Mouse (Mus musculus): ENCODE results near the gene Gm45208. TPM values are rescaled to one million over a fixed set of nuclear protein-coding genes. Genes with fewer than 3 reads are reported as not detected.

The Gm45208 gene
- polyA plus RNA-seq, 1 experiment from 2014 or later: not detected

DNA sequence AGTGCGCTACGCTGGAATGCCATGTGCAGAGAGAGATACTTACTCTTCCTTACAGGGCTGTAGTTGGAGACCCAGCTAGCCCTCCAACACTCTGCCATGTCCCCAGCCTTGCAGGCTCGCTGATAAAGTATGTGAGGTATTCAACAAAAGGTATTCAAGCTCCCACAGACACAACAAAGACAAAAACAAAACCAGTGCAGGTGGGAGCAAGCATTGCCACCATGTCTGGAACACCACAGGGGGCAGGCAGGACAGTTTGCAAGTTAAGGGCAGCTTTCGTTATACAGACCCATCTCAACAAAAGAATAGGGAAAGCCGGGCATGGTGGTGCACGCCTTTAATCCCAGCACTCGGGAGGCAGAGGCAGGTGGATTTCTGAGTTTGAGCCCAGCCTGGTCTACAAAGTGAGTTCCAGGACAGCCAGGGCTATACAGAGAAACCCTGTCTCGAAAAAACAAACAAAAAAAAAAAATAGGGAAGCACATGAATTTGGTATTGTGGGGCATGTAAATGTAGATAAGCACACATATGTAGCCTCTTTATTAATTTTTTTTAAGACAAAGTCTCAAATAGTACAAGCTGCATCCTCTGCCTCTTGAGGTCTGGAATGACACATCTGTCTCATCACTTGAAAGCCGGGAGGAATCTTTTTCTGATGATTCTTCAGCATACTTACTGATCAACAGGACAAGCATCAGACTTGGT is 53.6 kb downstream of the Gm45208 start:
- Histone ChIP-seq H3K4me3 (replicated peaks) (no peak overlapping the region), H3K27ac (no peak overlapping the region), H3K9ac (replicated peaks) (no peak overlapping the region), H3K9me3 (no peaks in the 10 kb centered on the region), H3K4me2 (no peak overlapping the region), H3K4me1 (replicated peaks) (no peaks in the 10 kb centered on the region), H3K27me3 (no peaks in the 10 kb centered on the region), H3K36me3 (peaks cover 30% of the 10 kb centered on the region)
- ATAC-seq (ENCODE audit: insufficient number of reproducible peaks, insufficient read depth, low FRiP score, low TSS enrichment, low read depth): no peak
- 80% methylated on average over 9 of the region's 9 CpGs for WGBS

DNA sequence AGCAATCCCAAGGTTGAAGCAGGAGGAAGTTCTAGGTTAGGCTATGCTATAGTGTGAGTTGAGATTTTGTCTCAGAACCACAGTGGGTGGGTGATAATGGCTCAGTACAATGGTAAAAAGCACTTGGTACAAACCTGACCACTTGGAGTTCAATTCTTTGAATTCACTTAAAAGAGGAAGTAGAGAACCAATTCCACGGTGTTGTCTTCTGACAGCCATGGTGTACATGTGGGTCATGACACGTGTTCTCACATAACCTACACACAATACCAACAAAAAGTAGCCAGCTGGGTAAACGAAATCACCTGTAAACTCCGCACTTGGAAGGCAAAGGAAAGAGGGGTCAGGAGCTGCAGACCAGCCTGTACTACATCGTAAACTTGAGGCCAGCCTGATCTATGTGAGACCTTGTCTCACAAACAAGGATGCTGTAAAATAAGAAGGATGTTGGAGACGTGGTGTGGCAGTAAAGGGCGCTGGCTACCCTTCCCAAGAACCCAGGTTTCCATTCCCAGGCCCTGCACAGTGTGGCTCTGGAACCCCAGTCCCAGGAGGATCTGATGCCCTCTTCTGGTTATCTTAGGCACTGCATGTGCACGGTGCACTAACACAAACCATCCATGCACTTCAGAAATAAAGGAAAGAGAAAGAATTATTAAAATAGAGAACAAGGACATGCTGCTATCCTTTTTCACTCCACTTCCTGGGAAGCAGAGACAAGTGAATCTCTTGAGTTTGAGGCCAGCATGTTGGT is 54.5 kb downstream of the Gm45208 start:
- peaks cover 22% of the 10 kb centered on the region for H3K36me3 ChIP-seq
- H3K27me3 ChIP-seq: no peaks in the 10 kb centered on the region
- H3K4me1 ChIP-seq (replicated peaks): no peaks in the 10 kb centered on the region
- no peak overlapping the region for H3K27ac ChIP-seq
- H3K4me3 ChIP-seq (replicated peaks): no peak overlapping the region
- H3K9me3 ChIP-seq: no peaks in the 10 kb centered on the region
- no peak overlapping the region for H3K9ac ChIP-seq (replicated peaks)
- WGBS: 47% methylated on average over 8 of the region's 8 CpGs
- H3K4me2 ChIP-seq: no peak overlapping the region
- ATAC-seq (ENCODE audit: insufficient number of reproducible peaks, insufficient read depth, low FRiP score, low TSS enrichment, low read depth): no peak

DNA sequence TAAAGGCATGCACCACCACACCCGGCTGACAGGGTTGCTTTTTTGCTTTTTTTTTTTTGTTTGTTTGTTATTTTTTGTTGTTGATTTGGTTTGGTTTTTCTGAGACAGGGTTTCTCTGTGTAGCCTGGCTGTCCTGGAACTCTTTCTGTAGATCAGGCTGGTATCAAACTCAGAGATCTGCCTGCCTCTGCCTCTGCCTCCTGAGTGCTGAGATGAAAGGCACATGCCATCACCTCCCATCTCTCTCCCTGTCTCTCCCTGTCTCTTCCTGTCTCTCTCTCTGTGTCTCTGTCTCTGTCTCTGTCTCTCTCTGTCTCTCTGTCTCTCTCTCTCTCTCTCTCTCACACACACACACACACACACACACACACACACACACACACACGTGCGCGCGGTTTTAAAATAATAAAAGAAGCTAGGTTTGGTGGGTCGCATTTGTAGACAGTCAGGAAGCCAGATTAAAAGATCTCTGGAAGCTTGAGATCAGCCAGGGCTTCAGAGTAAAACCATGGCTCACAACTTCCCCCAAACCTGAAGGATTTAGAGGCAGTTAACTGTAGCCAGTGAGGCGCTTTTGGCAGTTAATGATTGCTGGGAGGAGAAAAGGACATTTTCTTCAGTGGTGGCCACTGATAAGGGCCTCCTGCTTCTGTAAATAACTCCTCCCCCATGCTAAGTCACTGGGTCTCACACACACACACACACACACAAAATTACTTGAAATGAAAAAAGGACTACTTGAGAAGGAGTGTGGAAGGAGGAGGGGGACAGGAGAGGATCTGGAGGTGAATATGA is 56.6 kb downstream of the Gm45208 start:
- Histone ChIP-seq H3K9ac (replicated peaks) (no peak overlapping the region), H3K27me3 (no peaks in the 10 kb centered on the region), H3K9me3 (no peaks in the 10 kb centered on the region), H3K4me3 (replicated peaks) (no peak overlapping the region), H3K36me3 (peaks cover 7% of the 10 kb centered on the region), H3K4me2 (no peak overlapping the region), H3K4me1 (replicated peaks) (no peaks in the 10 kb centered on the region), H3K27ac (no peak overlapping the region)
- 68% methylated on average over 7 of the region's 7 CpGs for WGBS
- no peak for ATAC-seq (ENCODE audit: insufficient number of reproducible peaks, insufficient read depth, low FRiP score, low TSS enrichment, low read depth)

DNA sequence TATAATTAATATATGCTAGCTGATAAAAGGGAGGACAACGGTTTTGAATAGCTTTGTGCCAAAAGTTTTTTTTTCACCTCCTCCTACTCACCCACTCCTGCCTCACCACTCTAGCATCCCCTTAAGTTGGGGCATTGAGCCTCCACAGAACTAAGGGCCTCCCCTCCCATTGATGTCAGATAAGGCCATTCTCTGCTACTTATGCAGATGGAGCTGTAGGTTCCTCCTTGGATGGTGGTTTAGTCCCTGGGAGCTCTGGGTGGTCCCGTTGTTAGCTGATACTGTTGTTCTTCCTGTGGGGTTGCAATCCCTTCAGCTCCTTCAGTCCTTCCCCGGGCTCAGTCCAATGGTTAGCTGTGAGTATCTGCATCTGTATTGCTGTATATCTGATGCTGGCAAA is 57.2 kb downstream of the Gm45208 start:
- Histone ChIP-seq H3K27ac (no peak overlapping the region), H3K4me2 (no peak overlapping the region), H3K36me3 (peaks cover under 1% of the 10 kb centered on the region; the same call in 1 of the 2 replicates), H3K4me3 (replicated peaks) (no peak overlapping the region), H3K27me3 (no peaks in the 10 kb centered on the region), H3K4me1 (replicated peaks) (no peaks in the 10 kb centered on the region), H3K9me3 (no peaks in the 10 kb centered on the region), H3K9ac (replicated peaks) (no peak overlapping the region)
- 15% methylated on average over 3 of the region's 3 CpGs for WGBS
- no peak for ATAC-seq (ENCODE audit: insufficient number of reproducible peaks, insufficient read depth, low FRiP score, low TSS enrichment, low read depth)

Other genes with a start within 250 kb of the Gm45208 start
- gene Foxp3, start 148.6 kb upstream of the Gm45208 start, polyA plus RNA-seq (2016; fragmentation: Nextera tagmentation; extraction: Ambion mirVana): 0.06 TPM in 1 of 2 replicates, not detected in the other
- 1.9 and 2.4 TPM in 2 replicates for gene Ppp1r3f, start 148.0 kb upstream of the Gm45208 start, polyA plus RNA-seq (2016; fragmentation: Nextera tagmentation; extraction: Ambion mirVana)
- gene Ccdc22, start 116.7 kb upstream of the Gm45208 start, polyA plus RNA-seq (2016; fragmentation: Nextera tagmentation; extraction: Ambion mirVana): 31.2 and 32.8 TPM in 2 replicates
- gene Cacna1f, start 115.2 kb upstream of the Gm45208 start, polyA plus RNA-seq (2016; fragmentation: Nextera tagmentation; extraction: Ambion mirVana): not detected in 2 replicates
- 0.83 and 1.1 TPM in 2 replicates for gene Syp, start 83.8 kb upstream of the Gm45208 start, polyA plus RNA-seq (2016; fragmentation: Nextera tagmentation; extraction: Ambion mirVana)
- gene Prickle3, start 65.0 kb upstream of the Gm45208 start, polyA plus RNA-seq (2016; fragmentation: Nextera tagmentation; extraction: Ambion mirVana): 7.2 and 7.4 TPM in 2 replicates
- 68.9 and 76.6 TPM in 2 replicates for gene Plp2, start 50.9 kb upstream of the Gm45208 start, polyA plus RNA-seq (2016; fragmentation: Nextera tagmentation; extraction: Ambion mirVana)
- 0.31 TPM in 1 of 2 replicates, not detected in the other for gene Magix, start 41.0 kb upstream of the Gm45208 start, polyA plus RNA-seq (2016; fragmentation: Nextera tagmentation; extraction: Ambion mirVana)
- gene Gpkow, start 25.1 kb upstream of the Gm45208 start, polyA plus RNA-seq (2016; fragmentation: Nextera tagmentation; extraction: Ambion mirVana): 42.9 and 43.2 TPM in 2 replicates
- gene Wdr45, start 7.9 kb upstream of the Gm45208 start, polyA plus RNA-seq (2016; fragmentation: Nextera tagmentation; extraction: Ambion mirVana): 27.5 and 29.1 TPM in 2 replicates
- gene Praf2, start 6.2 kb downstream of the Gm45208 start, polyA plus RNA-seq (2016; fragmentation: Nextera tagmentation; extraction: Ambion mirVana): 66.5 and 70.9 TPM in 2 replicates
- 22.5 and 24.8 TPM in 2 replicates for gene Ccdc120, start 28.7 kb downstream of the Gm45208 start, polyA plus RNA-seq (2016; fragmentation: Nextera tagmentation; extraction: Ambion mirVana)
- gene Tfe3, start 40.3 kb downstream of the Gm45208 start, polyA plus RNA-seq (2016; fragmentation: Nextera tagmentation; extraction: Ambion mirVana): 27.7 and 30.4 TPM in 2 replicates
- 43.5 and 44.7 TPM in 2 replicates for gene Gripap1, start 67.5 kb downstream of the Gm45208 start, polyA plus RNA-seq (2016; fragmentation: Nextera tagmentation; extraction: Ambion mirVana)
- gene Kcnd1, start 100.0 kb downstream of the Gm45208 start, polyA plus RNA-seq (2016; fragmentation: Nextera tagmentation; extraction: Ambion mirVana): 0.80 and 0.90 TPM in 2 replicates
- gene Otud5, start 119.1 kb downstream of the Gm45208 start, polyA plus RNA-seq (2016; fragmentation: Nextera tagmentation; extraction: Ambion mirVana): 58.0 and 67.0 TPM in 2 replicates
- 6.2 and 6.8 TPM in 2 replicates for gene Pim2, start 156.0 kb downstream of the Gm45208 start, polyA plus RNA-seq (2016; fragmentation: Nextera tagmentation; extraction: Ambion mirVana)
- gene Slc35a2, start 161.8 kb downstream of the Gm45208 start, polyA plus RNA-seq (2016; fragmentation: Nextera tagmentation; extraction: Ambion mirVana): 26.8 and 30.8 TPM in 2 replicates
- gene Pqbp1, start 177.0 kb downstream of the Gm45208 start, polyA plus RNA-seq (2016; fragmentation: Nextera tagmentation; extraction: Ambion mirVana): 147 and 149 TPM in 2 replicates
- 153 and 159 TPM in 2 replicates for gene Timm17b, start 177.1 kb downstream of the Gm45208 start, polyA plus RNA-seq (2016; fragmentation: Nextera tagmentation; extraction: Ambion mirVana)
- gene Gm10491, start 185.6 kb downstream of the Gm45208 start, polyA plus RNA-seq (2016; fragmentation: Nextera tagmentation; extraction: Ambion mirVana): not detected in 2 replicates
- not detected in 2 replicates for gene Gm10490, start 187.3 kb downstream of the Gm45208 start, polyA plus RNA-seq (2016; fragmentation: Nextera tagmentation; extraction: Ambion mirVana)
- 0.35 and 0.99 TPM in 2 replicates for gene Pcsk1n, start 197.6 kb downstream of the Gm45208 start, polyA plus RNA-seq (2016; fragmentation: Nextera tagmentation; extraction: Ambion mirVana)
- not detected in 2 replicates for gene Eras, start 206.4 kb downstream of the Gm45208 start, polyA plus RNA-seq (2016; fragmentation: Nextera tagmentation; extraction: Ambion mirVana)
- 52.9 and 53.6 TPM in 2 replicates for gene Hdac6, start 225.6 kb downstream of the Gm45208 start, polyA plus RNA-seq (2016; fragmentation: Nextera tagmentation; extraction: Ambion mirVana)

Measured in limb, embryonic 12.5 days (tissue).